Mouse (Mus musculus) brain, embryonic 14.5 days (tissue): ENCODE measurements at regions not wholly inside any gene's neighbourhood (a gene's known extent, or its start where the extent isn't known, plus 50 kb on each side); places are given as distances from the start of the nearest gene placed in this dataset.

Experiments
- DNase-seq: peaks from one replicate; pipeline ENCODE4 v3.0.0-alpha.2; 2011; ENCODE audit warnings: low read depth
- CTCF ChIP-seq: fragments of 200-500 bp; IDR thresholded peaks from 2 replicates; pipeline ENCODE4 v1.5.1; 2012; ENCODE audit warnings: inconsistent platforms, mild to moderate bottlenecking, moderate library complexity, borderline replicate concordance; ENCODE audit not compliant: insufficient read depth, insufficient read length; ENCODE audit errors: extremely low read depth
- POLR2A ChIP-seq: fragments of 200-500 bp; IDR thresholded peaks from 2 replicates; pipeline ENCODE4 v1.6.1; 2012; ENCODE audit warnings: mild to moderate bottlenecking, inconsistent platforms, borderline replicate concordance; ENCODE audit not compliant: poor library complexity, insufficient read depth, insufficient read length, severe bottlenecking; ENCODE audit errors: extremely low read depth

GRCm38 (mm10) chr14:60439106-60439505 lies 66.0 kb downstream of the Amer2 start:
- no peak for DNase-seq
- TF ChIP-seq POLR2A = no peak
- TF ChIP-seq CTCF = 0 out of 2 replicates have a peak, but pooled peaks have one; percentile 5

- TF ChIP-seq POLR2A = no peak
- TF ChIP-seq CTCF = no peak
- no peak for DNase-seq
These were observed 70.9 kb downstream of the Amer2 start for GRCm38 (mm10) chr14:60443821-60444551.

GRCm38 (mm10) chr14:60444552-60444937 lies 71.5 kb downstream of the Amer2 start:
- TF ChIP-seq POLR2A (no peak), CTCF (no peak)

GRCm38 (mm10) chr14:60446037-60446436 lies 73.0 kb downstream of the Amer2 start:
- DNase-seq = peak; percentile 50
- no peak for TF ChIP-seq CTCF
- TF ChIP-seq POLR2A = no peak

More at GRCm38 (mm10) chr14:60444552-60444937, 71.5 kb downstream of the Amer2 start:
- DNase-seq = no peak

- DNase-seq = no peak
- TF ChIP-seq POLR2A (no peak), CTCF (no peak)
These were observed 78.2 kb downstream of the Amer2 start for GRCm38 (mm10) chr14:60451216-60451615.

- no peak for DNase-seq
- TF ChIP-seq CTCF (peak; percentile 24; the same call in 1 of the 2 replicates), POLR2A (no peak)
These were observed 78.6 kb downstream of the Amer2 start for GRCm38 (mm10) chr14:60451684-60452083.

GRCm38 (mm10) chr14:60456767-60457166 lies 83.7 kb downstream of the Amer2 start:
- peak; percentile 67 for DNase-seq

GRCm38 (mm10) chr14:60484996-60485888 lies 112.2 kb downstream of the Amer2 start:
- peak; percentile 94 for DNase-seq
- TF ChIP-seq POLR2A = no peak
- no peak for TF ChIP-seq CTCF

More at GRCm38 (mm10) chr14:60456767-60457166, 83.7 kb downstream of the Amer2 start:
- TF ChIP-seq POLR2A (no peak), CTCF (no peak)

- peak; percentile 76 for DNase-seq
- peak; percentile 12; the same call in 1 of the 2 replicates for TF ChIP-seq CTCF
- no peak for TF ChIP-seq POLR2A
These were observed 112.8 kb downstream of the Amer2 start for GRCm38 (mm10) chr14:60485889-60486274.

- TF ChIP-seq POLR2A = no peak
- peak; percentile 59 for DNase-seq
These were observed 113.3 kb downstream of the Amer2 start for GRCm38 (mm10) chr14:60486278-60486935.

GRCm38 (mm10) chr14:60489111-60489510 lies 116.1 kb downstream of the Amer2 start:
- no peak for DNase-seq
- no peak for TF ChIP-seq CTCF
- no peak for TF ChIP-seq POLR2A

- no peak for DNase-seq
- TF ChIP-seq POLR2A (no peak), CTCF (no peak)
These were observed 117.8 kb downstream of the Amer2 start for GRCm38 (mm10) chr14:60490886-60491285.
